Mouse (Mus musculus): Measurements from ENCODE around the gene Fam166b. TPM values are rescaled to one million over a fixed set of nuclear protein-coding genes. Genes with fewer than 3 reads are reported as not detected.
A peak's percentile ranks its signal among the peaks of the same experiment; 100 is the strongest.

The Fam166b gene
- polyA plus RNA-seq, 1 experiment = not detected

- TF ChIP-seq POLR2A (IDR thresholded peaks at IDR 0.05; ENCODE audit: low read depth, low read length) = no peak
- no peak for TF ChIP-seq CTCF (IDR thresholded peaks at IDR 0.05; ENCODE audit: extremely low read depth, insufficient read depth, insufficient read length, insufficient replicate concordance)
- DNase-seq (ENCODE audit: low read depth in 1 of 2, low spot score in 2 of 2) = no peak
- Histone ChIP-seq H3K4me3 (ENCODE audit: extremely low read depth, insufficient read depth, insufficient read length) (no peak overlapping the region), H3K27me3 (ENCODE audit: control insufficient read depth, insufficient read depth, low read length) (no peaks in the 10 kb centered on the region), H3K27ac (ENCODE audit: insufficient read depth, low read length) (peak overlapping the region; percentile 52), H3K36me3 (ENCODE audit: control insufficient read depth, insufficient read depth, low read length) (no peaks in the 10 kb centered on the region), H3K4me1 (ENCODE audit: control insufficient read depth, insufficient read depth, insufficient read length) (no peaks in the 10 kb centered on the region)
- 82% methylated on average over 31 of the region's 31 CpGs for WGBS
These were observed 29.4 kb downstream of the Fam166b start for GRCm38 (mm10) chr4:43399391-43400131.

- Histone ChIP-seq H3K4me1 (ENCODE audit: control insufficient read depth, insufficient read depth, insufficient read length) (no peaks in the 10 kb centered on the region), H3K36me3 (ENCODE audit: control insufficient read depth, insufficient read depth, low read length) (no peaks in the 10 kb centered on the region), H3K27me3 (ENCODE audit: control insufficient read depth, insufficient read depth, low read length) (no peaks in the 10 kb centered on the region), H3K4me3 (ENCODE audit: extremely low read depth, insufficient read depth, insufficient read length) (no peak overlapping the region), H3K27ac (ENCODE audit: insufficient read depth, low read length) (peak overlapping the region; percentile 52; the same call in 1 of the 2 replicates)
- TF ChIP-seq CTCF (IDR thresholded peaks at IDR 0.05; ENCODE audit: extremely low read depth, insufficient read depth, insufficient read length, insufficient replicate concordance) (no peak), POLR2A (IDR thresholded peaks at IDR 0.05; ENCODE audit: low read depth, low read length) (no peak)
- DNase-seq (ENCODE audit: low read depth in 1 of 2, low spot score in 2 of 2) = no peak
- 72% methylated on average over 17 of the region's 17 CpGs for WGBS
These were observed 30.1 kb downstream of the Fam166b start for GRCm38 (mm10) chr4:43398829-43399331.

GRCm38 (mm10) chr4:43398014-43398413 lies 30.9 kb downstream of the Fam166b start:
- Histone ChIP-seq H3K4me1 (ENCODE audit: control insufficient read depth, insufficient read depth, insufficient read length) (no peaks in the 10 kb centered on the region), H3K36me3 (ENCODE audit: control insufficient read depth, insufficient read depth, low read length) (no peaks in the 10 kb centered on the region), H3K27ac (ENCODE audit: insufficient read depth, low read length) (no peak overlapping the region; the same call in 1 of the 2 replicates), H3K4me3 (ENCODE audit: extremely low read depth, insufficient read depth, insufficient read length) (no peak overlapping the region), H3K27me3 (ENCODE audit: control insufficient read depth, insufficient read depth, low read length) (no peaks in the 10 kb centered on the region)
- 89% methylated on average over 4 of the region's 4 CpGs for WGBS
- TF ChIP-seq POLR2A (IDR thresholded peaks at IDR 0.05; ENCODE audit: low read depth, low read length) (no peak), CTCF (IDR thresholded peaks at IDR 0.05; ENCODE audit: extremely low read depth, insufficient read depth, insufficient read length, insufficient replicate concordance) (no peak)
- DNase-seq (ENCODE audit: low read depth in 1 of 2, low spot score in 2 of 2) = no peak

DNA sequence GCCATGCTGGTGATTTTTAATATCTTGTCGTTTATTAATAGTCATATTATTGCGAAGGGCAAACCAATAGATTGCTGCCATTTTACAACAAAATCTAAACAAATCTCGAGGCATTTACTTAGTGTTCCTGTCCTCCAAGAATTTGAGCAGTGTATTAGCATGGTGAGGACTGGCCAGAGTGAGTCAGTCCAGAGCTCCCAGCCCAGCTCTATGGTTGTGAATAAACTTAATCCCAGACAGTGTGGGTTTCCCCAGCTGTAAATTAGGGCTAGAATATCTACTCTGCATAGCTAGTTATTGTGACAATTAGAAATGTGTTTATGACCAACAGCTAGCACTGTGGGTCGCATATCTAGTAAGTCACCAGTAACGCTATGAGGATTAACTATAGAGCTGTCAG lies 32.6 kb downstream of the Fam166b start:
- TF ChIP-seq CTCF (IDR thresholded peaks at IDR 0.05; ENCODE audit: extremely low read depth, insufficient read depth, insufficient read length, insufficient replicate concordance) = no peak
- TF ChIP-seq POLR2A (IDR thresholded peaks at IDR 0.05; ENCODE audit: low read depth, low read length) = no peak
- no peaks in the 10 kb centered on the region for H3K4me1 ChIP-seq (ENCODE audit: control insufficient read depth, insufficient read depth, insufficient read length)
- WGBS = 87% methylated on average over 5 of the region's 5 CpGs
- no peak for DNase-seq (ENCODE audit: low read depth in 1 of 2, low spot score in 2 of 2)
- H3K27me3 ChIP-seq (ENCODE audit: control insufficient read depth, insufficient read depth, low read length) = no peaks in the 10 kb centered on the region
- no peak overlapping the region for H3K4me3 ChIP-seq (ENCODE audit: extremely low read depth, insufficient read depth, insufficient read length)
- no peak overlapping the region for H3K27ac ChIP-seq (ENCODE audit: insufficient read depth, low read length)
- H3K36me3 ChIP-seq (ENCODE audit: control insufficient read depth, insufficient read depth, low read length) = no peaks in the 10 kb centered on the region

DNA sequence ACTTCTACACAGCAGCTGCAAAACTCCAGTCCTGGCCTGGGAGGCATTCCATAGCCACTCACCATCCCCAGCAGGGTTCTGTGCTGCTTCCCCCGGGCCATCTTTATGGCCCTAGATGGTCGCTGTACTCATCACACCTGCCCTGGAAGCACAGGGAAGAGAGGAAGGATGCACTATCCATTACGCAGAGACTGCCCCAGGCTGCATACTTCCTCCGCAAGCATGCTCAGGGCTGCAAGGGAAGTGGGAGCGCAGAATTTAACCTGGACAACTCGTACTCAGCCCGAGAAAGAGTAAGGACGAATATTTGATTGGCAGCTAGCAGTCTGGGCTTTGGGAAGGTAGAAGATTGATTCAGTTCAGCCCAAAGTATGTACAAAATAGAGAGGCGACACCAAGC lies 33.1 kb downstream of the Fam166b start:
- Histone ChIP-seq H3K27me3 (ENCODE audit: control insufficient read depth, insufficient read depth, low read length) (no peaks in the 10 kb centered on the region), H3K36me3 (ENCODE audit: control insufficient read depth, insufficient read depth, low read length) (no peaks in the 10 kb centered on the region), H3K27ac (ENCODE audit: insufficient read depth, low read length) (no peak overlapping the region), H3K4me1 (ENCODE audit: control insufficient read depth, insufficient read depth, insufficient read length) (no peaks in the 10 kb centered on the region), H3K4me3 (ENCODE audit: extremely low read depth, insufficient read depth, insufficient read length) (no peak overlapping the region)
- DNase-seq (ENCODE audit: low read depth in 1 of 2, low spot score in 2 of 2) = no peak
- 70% methylated on average over 9 of the region's 9 CpGs for WGBS
- TF ChIP-seq POLR2A (IDR thresholded peaks at IDR 0.05; ENCODE audit: low read depth, low read length) = no peak
- TF ChIP-seq CTCF (IDR thresholded peaks at IDR 0.05; ENCODE audit: extremely low read depth, insufficient read depth, insufficient read length, insufficient replicate concordance) = no peak

GRCm38 (mm10) chr4:43395147-43395546 lies 33.8 kb downstream of the Fam166b start:
- WGBS = 78% methylated on average over 5 of the region's 5 CpGs

DNA sequence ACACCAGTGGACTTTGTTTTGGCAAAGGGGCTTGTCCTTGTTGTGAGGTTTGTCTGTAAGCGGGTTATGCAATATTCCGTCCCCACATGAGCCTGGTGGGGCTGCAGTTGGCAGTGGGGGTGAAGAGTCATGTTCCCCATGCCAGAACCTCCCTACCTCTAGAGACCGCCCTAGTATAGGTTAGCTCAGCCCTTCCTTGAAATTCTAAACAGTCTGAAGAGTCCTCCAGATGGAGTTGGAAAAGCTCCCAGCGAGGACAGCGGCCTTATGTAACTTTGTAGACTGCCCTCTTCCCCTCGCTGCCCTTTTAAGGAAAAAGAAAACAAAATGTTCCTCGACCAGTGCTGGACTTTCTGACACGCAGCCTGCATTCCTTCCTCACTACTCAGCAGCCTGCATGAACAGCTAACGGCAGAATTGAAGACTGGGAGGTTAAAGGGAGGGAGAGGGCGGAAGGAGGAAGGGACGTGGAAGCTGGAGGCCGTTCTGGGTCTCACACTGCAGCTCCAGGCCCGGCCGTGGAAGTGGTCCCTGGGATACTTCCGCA lies 34.5 kb downstream of the Fam166b start:
- TF ChIP-seq POLR2A (IDR thresholded peaks at IDR 0.05; ENCODE audit: low read depth, low read length) = no peak
- no peak for TF ChIP-seq CTCF (IDR thresholded peaks at IDR 0.05; ENCODE audit: extremely low read depth, insufficient read depth, insufficient read length, insufficient replicate concordance)
- DNase-seq (ENCODE audit: low read depth in 1 of 2, low spot score in 2 of 2) = no peak
- no peaks in the 10 kb centered on the region for H3K36me3 ChIP-seq (ENCODE audit: control insufficient read depth, insufficient read depth, low read length)
- H3K27ac ChIP-seq (ENCODE audit: insufficient read depth, low read length) = peak overlapping the region; percentile 76
- H3K4me3 ChIP-seq (ENCODE audit: extremely low read depth, insufficient read depth, insufficient read length) = no peak overlapping the region
- H3K4me1 ChIP-seq (ENCODE audit: control insufficient read depth, insufficient read depth, insufficient read length) = no peaks in the 10 kb centered on the region
- WGBS = 68% methylated on average over 15 of the region's 15 CpGs
- H3K27me3 ChIP-seq (ENCODE audit: control insufficient read depth, insufficient read depth, low read length) = no peaks in the 10 kb centered on the region

More at GRCm38 (mm10) chr4:43395147-43395546, 33.8 kb downstream of the Fam166b start:
- Histone ChIP-seq H3K4me1 (ENCODE audit: control insufficient read depth, insufficient read depth, insufficient read length) (no peaks in the 10 kb centered on the region), H3K4me3 (ENCODE audit: extremely low read depth, insufficient read depth, insufficient read length) (no peak overlapping the region), H3K27ac (ENCODE audit: insufficient read depth, low read length) (0 out of 2 replicates have a peak overlapping the region, but pooled peaks have one; percentile 76), H3K27me3 (ENCODE audit: control insufficient read depth, insufficient read depth, low read length) (no peaks in the 10 kb centered on the region), H3K36me3 (ENCODE audit: control insufficient read depth, insufficient read depth, low read length) (no peaks in the 10 kb centered on the region)
- no peak for TF ChIP-seq CTCF (IDR thresholded peaks at IDR 0.05; ENCODE audit: extremely low read depth, insufficient read depth, insufficient read length, insufficient replicate concordance)
- no peak for TF ChIP-seq POLR2A (IDR thresholded peaks at IDR 0.05; ENCODE audit: low read depth, low read length)
- DNase-seq (ENCODE audit: low read depth in 1 of 2, low spot score in 2 of 2) = no peak

All from spleen, adult 2 months (tissue).